Mouse (Mus musculus) liver, adult 2 months (tissue): ENCODE results near the gene Suz12. TPM values are rescaled to one million over a fixed set of nuclear protein-coding genes. Genes with fewer than 3 reads are reported as not detected.
"Not testable (repeated sequence)": the region's sequence is repeated elsewhere in the genome, so short reads cannot be mapped to it uniquely, and the experiment has no call there.

ENCODE experiments used
- DNase-seq: peaks from one replicate; pipeline ENCODE4 v3.0.0-alpha.2; 2011; ENCODE audit warnings: low read depth, low spot score; ENCODE audit errors: extremely low read depth
- H3K27ac ChIP-seq: fragments of 200-500 bp; replicated peaks from 2 replicates; pipeline ENCODE4 v1.5.1; 2012; ENCODE audit warnings: low read depth, mild to moderate bottlenecking, control low read depth, inconsistent platforms, low read length; ENCODE audit not compliant: insufficient read depth
- H3K27me3 ChIP-seq: fragments of 200-500 bp; 2 replicates; pipeline ENCODE4 v1.6.1; 2012; ENCODE audit warnings: mild to moderate bottlenecking, moderate library complexity, low read length, inconsistent platforms; ENCODE audit not compliant: control insufficient read depth, insufficient read depth
- H3K36me3 ChIP-seq: fragments of 200-500 bp; 2 replicates; pipeline ENCODE4 v1.6.1; 2012; ENCODE audit warnings: low read length, inconsistent platforms; ENCODE audit not compliant: control insufficient read depth, insufficient read depth
- H3K4me1 ChIP-seq: fragments of 200-500 bp; 2 replicates; pipeline ENCODE4 v1.6.1; 2011; ENCODE audit warnings: low read length; ENCODE audit not compliant: control insufficient read depth, insufficient read depth
- H3K4me3 ChIP-seq: fragments of 200-500 bp; 2 replicates; pipeline ENCODE4 v1.5.1; 2011; ENCODE audit warnings: low read depth, mild to moderate bottlenecking, control low read depth, low read length, moderate library complexity; ENCODE audit not compliant: insufficient read depth
- H3K79me2 ChIP-seq: fragments of 200-500 bp; 2 replicates; pipeline ENCODE4 v1.6.1; 2012; ENCODE audit warnings: inconsistent platforms, mild to moderate bottlenecking, low read length, moderate library complexity; ENCODE audit not compliant: control insufficient read depth, insufficient read depth
- H3K9ac ChIP-seq: fragments of 200-500 bp; 2 replicates; pipeline ENCODE4 v1.6.1; 2012; ENCODE audit warnings: low read depth, mild to moderate bottlenecking, control low read depth, inconsistent platforms, low read length
- CTCF ChIP-seq: fragments of 200-500 bp; IDR thresholded peaks from 2 replicates; pipeline ENCODE4 v1.5.1; 2011; ENCODE audit warnings: low read depth, low read length, control low read depth
- POLR2A ChIP-seq: fragments of 200-500 bp; IDR thresholded peaks from 2 replicates; pipeline ENCODE4 v1.6.1; 2011; ENCODE audit warnings: low read length, control low read depth; ENCODE audit not compliant: insufficient read depth; ENCODE audit errors: extremely low read depth
- WGBS: fragments of 180-500 bp; shearing (Covaris S2); methylation state at CpG from one replicate; pipeline ENCODE4 v1.1.7; 2018; 5-methylcytosine and 5-hydroxymethylcytosine counted together
- polyA plus RNA-seq: library from polyadenylated mRNA; depleted of rRNA; stranded (reverse); fragments of >200 nt; gene quantifications from 2 replicates; pipeline ENCODE4 v1.2.3, GENCODE M21; 2012
- total RNA-seq: library from RNA; depleted of rRNA; stranded (reverse); fragments of >200 nt; gene quantifications from 2 replicates; pipeline ENCODE4 v1.2.3, GENCODE M21; 2014

Suz12 gene
- total and polyA plus RNA-seq, 2 experiments = 2.5 to 14.5 TPM

- TF ChIP-seq CTCF = no peak
- no peak for TF ChIP-seq POLR2A
- Histone ChIP-seq H3K4me1 (no peaks in the 10 kb centered on the region; the same call in 1 of the 2 replicates), H3K36me3 (peaks cover 7% of the 10 kb centered on the region), H3K9ac (no peak overlapping the region), H3K27ac (no peak overlapping the region), H3K27me3 (no peaks in the 10 kb centered on the region), H3K4me3 (peak overlapping the region; percentile 94; the same call in 1 of the 2 replicates), H3K79me2 (peaks cover 8% of the 10 kb centered on the region; the same call in 1 of the 2 replicates)
- DNase-seq = peak; percentile 13
- 3% methylated on average over 7 of the region's 7 CpGs for WGBS
These were observed 1.5 kb downstream of the Suz12 start for GRCm38 (mm10) chr11:79994271-79994988.

- H3K4me3 ChIP-seq, H3K27me3 ChIP-seq, DNase-seq, H3K4me1 ChIP-seq, H3K27ac ChIP-seq, H3K9ac ChIP-seq, H3K79me2 ChIP-seq: not testable (repeated sequence)
- WGBS = 82% methylated on average over 5 of the region's 5 CpGs
- peaks cover 37% of the 10 kb centered on the region for H3K36me3 ChIP-seq
These were observed 23.6 kb downstream of the Suz12 start for GRCm38 (mm10) chr11:80016533-80016932.

- 91% methylated on average over 1 of the region's 1 CpGs for WGBS
- H3K9ac ChIP-seq = no peak overlapping the region
- no peak for DNase-seq
- H3K4me3 ChIP-seq = no peak overlapping the region
- TF ChIP-seq CTCF = no peak
- no peak for TF ChIP-seq POLR2A
- H3K79me2 ChIP-seq = no peaks in the 10 kb centered on the region
- no peaks in the 10 kb centered on the region for H3K27me3 ChIP-seq
- no peaks in the 10 kb centered on the region for H3K4me1 ChIP-seq
- H3K36me3 ChIP-seq = peaks cover 44% of the 10 kb centered on the region
- no peak overlapping the region for H3K27ac ChIP-seq
These were observed 26.9 kb downstream of the Suz12 start for GRCm38 (mm10) chr11:80019792-80020191.

GRCm38 (mm10) chr11:80021306-80021705 is 28.4 kb downstream of the Suz12 start:
- Histone ChIP-seq H3K27ac (no peak overlapping the region), H3K4me3 (no peak overlapping the region), H3K4me1 (no peaks in the 10 kb centered on the region), H3K36me3 (peaks cover 50% of the 10 kb centered on the region), H3K79me2 (no peaks in the 10 kb centered on the region), H3K27me3 (no peaks in the 10 kb centered on the region), H3K9ac (no peak overlapping the region)
- DNase-seq = no peak
- TF ChIP-seq POLR2A = no peak
- TF ChIP-seq CTCF = no peak
- WGBS = 92% methylated on average over 4 of the region's 4 CpGs

- Histone ChIP-seq H3K27me3 (no peaks in the 10 kb centered on the region), H3K36me3 (peaks cover 17% of the 10 kb centered on the region), H3K9ac (no peak overlapping the region), H3K27ac (no peak overlapping the region), H3K79me2 (no peaks in the 10 kb centered on the region), H3K4me1 (no peaks in the 10 kb centered on the region), H3K4me3 (no peak overlapping the region)
- 87% methylated on average over 8 of the region's 8 CpGs for WGBS
- DNase-seq = no peak
- no peak for TF ChIP-seq CTCF
These were observed 44.6 kb downstream of the Suz12 start for GRCm38 (mm10) chr11:80037495-80037894.

GRCm38 (mm10) chr11:80042615-80043418 is 49.9 kb downstream of the Suz12 start:
- WGBS = 36% methylated on average over 10 of the region's 10 CpGs
- H3K27ac ChIP-seq = no peak overlapping the region
- H3K79me2 ChIP-seq = no peaks in the 10 kb centered on the region
- H3K4me1 ChIP-seq = peaks cover 2% of the 10 kb centered on the region
- H3K27me3 ChIP-seq = no peaks in the 10 kb centered on the region
- peaks cover 6% of the 10 kb centered on the region for H3K36me3 ChIP-seq
- H3K9ac ChIP-seq = peak overlapping the region; percentile 65; the same call in 1 of the 2 replicates
- peak; percentile 61 for DNase-seq
- TF ChIP-seq CTCF = peak; percentile 81
- TF ChIP-seq POLR2A = no peak
- H3K4me3 ChIP-seq = no peak overlapping the region; the same call in 1 of the 2 replicates
